Mouse (Mus musculus): Measurements from ENCODE around the gene Rimklb. TPM values are rescaled to one million over a fixed set of nuclear protein-coding genes. Genes with fewer than 3 reads are reported as not detected.
"Not testable (repeated sequence)": the region's sequence is repeated elsewhere in the genome, so short reads cannot be mapped to it uniquely, and the experiment has no call there.

Gene Rimklb
- polyA plus RNA-seq, 1 experiment from 2014 or later = 6.4 TPM

DNA sequence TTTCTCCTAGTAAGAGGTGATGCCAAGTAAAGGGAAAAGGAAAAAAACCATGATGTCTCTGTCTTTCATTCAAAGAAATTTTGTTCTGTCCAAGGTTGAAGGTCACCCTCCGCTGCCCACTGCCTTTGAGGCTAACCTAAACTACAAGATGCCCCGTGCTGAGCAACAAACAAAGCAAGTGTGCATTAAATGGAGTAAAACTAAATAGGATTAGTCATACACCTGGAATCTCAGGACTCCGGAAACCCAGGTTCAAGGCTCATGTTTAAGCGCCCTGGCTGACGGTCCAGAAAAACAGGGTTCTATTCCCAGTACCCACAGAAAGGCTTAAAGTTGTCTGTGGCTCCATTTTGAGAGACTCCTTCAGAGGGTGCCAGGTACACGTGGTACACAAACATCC is 6.1 kb downstream of the Rimklb start:
- no peak overlapping the region for H3K9ac ChIP-seq
- H3K4me1 ChIP-seq (replicated peaks) = peaks cover 21% of the 10 kb centered on the region
- ATAC-seq = no peak
- no peak overlapping the region for H3K4me3 ChIP-seq (replicated peaks)
- 38% methylated on average over 6 of the region's 6 CpGs for WGBS
- H3K9me3 ChIP-seq = no peaks in the 10 kb centered on the region
- no peak overlapping the region for H3K4me2 ChIP-seq (replicated peaks)
- no peaks in the 10 kb centered on the region for H3K27me3 ChIP-seq (replicated peaks)
- no peak overlapping the region for H3K27ac ChIP-seq
- H3K36me3 ChIP-seq = no peaks in the 10 kb centered on the region

DNA sequence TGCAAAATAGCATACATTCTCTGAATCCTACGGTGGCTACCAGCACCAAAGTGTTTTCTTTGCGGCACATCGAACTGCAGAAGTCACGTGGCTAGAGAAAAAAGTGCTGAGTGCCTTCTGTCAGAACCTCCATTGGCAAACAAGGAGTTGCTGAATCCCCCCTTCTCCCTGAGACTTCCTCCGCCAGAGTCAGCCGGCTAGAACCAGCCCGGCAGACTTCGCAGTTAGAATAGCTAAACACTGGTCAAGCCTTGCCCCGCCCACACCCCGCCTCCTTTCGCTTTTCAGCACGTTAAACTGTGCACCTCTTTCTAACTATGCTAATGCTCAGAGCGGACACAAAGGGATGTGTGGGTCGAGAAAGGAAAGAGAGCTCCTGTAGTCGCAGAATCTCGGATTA is 7.0 kb downstream of the Rimklb start:
- peaks cover 21% of the 10 kb centered on the region for H3K4me1 ChIP-seq (replicated peaks)
- peak overlapping the region; percentile 29 for H3K4me3 ChIP-seq (replicated peaks)
- 0% methylated on average over 16 of the region's 16 CpGs for WGBS
- H3K27me3 ChIP-seq (replicated peaks) = peaks cover 6% of the 10 kb centered on the region; the same call in 1 of the 2 replicates
- H3K4me2 ChIP-seq (replicated peaks) = peak overlapping the region; percentile 76
- peak overlapping the region; percentile 34 for H3K9ac ChIP-seq
- peak; percentile 94 for ATAC-seq
- no peaks in the 10 kb centered on the region for H3K9me3 ChIP-seq
- no peaks in the 10 kb centered on the region for H3K36me3 ChIP-seq
- H3K27ac ChIP-seq = no peak overlapping the region

DNA sequence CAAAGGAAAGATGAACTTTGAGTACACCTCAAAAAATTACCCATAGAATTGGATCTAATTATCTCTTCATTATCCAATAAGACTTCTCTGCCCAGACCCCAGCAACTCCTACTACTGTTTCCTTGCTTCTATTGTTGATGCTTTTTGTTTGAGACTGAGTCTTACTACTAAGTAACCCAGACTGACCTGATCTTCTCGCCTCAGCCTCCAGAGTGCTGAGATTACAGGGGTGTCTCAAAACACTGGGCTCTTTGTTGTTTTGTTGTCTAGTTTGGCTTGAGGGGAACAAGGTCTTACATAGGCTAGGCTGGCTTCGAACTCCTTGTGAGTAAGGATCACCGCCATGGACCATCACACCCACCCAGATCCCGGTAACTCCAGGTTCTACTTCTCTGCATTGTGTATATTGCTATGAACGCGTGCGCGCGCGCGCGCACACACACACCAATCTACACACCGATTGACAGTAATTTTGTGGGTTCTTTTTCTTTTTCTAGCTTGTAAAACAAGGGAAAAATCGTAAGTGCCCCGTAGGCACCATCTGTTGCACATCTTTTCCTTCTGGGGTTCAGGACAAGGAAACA is 7.5 kb downstream of the Rimklb start:
- peak overlapping the region; percentile 29 for H3K4me3 ChIP-seq (replicated peaks)
- peaks cover 6% of the 10 kb centered on the region; the same call in 1 of the 2 replicates for H3K27me3 ChIP-seq (replicated peaks)
- WGBS = 17% methylated on average over 15 of the region's 15 CpGs
- no peaks in the 10 kb centered on the region for H3K36me3 ChIP-seq
- peaks cover 17% of the 10 kb centered on the region for H3K4me1 ChIP-seq (replicated peaks)
- ATAC-seq = 0 out of 2 replicates have a peak, but pooled peaks have one; percentile 19
- H3K9me3 ChIP-seq = no peaks in the 10 kb centered on the region
- H3K27ac ChIP-seq = no peak overlapping the region
- H3K4me2 ChIP-seq (replicated peaks) = peak overlapping the region; percentile 76
- H3K9ac ChIP-seq = peak overlapping the region; percentile 34

DNA sequence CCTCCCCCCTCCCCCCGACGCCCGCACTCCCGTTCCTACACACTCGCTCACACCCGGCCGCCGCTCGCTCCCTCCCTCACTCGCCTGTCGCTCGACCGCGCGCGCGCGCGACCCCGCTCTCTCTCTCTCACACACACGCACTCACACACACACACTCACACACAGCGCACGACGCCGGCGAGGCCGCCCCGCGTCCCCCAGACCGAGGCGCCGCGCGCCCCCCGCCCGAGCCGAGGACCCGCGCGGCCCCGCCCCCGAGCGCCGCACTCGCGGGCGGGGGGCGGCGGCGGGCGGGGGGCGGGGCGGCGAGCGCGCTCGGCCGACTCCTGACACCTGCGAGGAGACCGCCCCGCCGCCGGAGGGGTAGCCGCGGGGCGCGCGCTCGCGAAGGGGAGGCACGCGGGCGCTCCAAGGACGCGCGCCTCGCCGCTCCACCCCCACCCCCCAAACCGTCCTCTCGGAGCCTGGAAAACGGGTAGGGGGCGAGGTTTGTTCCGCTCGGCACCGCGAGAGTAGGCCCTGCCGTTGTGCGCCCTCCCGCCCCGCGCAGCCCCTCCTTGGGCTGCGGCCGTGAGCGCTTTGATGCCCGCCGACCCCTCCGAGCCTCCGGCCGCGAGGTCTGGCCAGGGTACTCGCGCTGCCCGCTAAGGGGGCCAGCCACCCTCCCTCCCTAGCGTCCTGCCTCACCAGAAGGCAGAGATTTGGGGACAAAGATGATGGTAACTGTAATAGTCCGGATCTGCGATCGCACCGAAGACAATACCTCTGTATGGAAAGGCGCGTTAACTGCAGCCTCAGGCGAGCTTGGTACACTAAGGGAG is 12.1 kb downstream of the Rimklb start:
- 1% methylated on average over 60 of the region's 111 CpGs for WGBS
- no peaks in the 10 kb centered on the region for H3K36me3 ChIP-seq
- peak overlapping the region; percentile 54 for H3K9ac ChIP-seq
- H3K9me3 ChIP-seq = no peaks in the 10 kb centered on the region
- H3K4me3 ChIP-seq (replicated peaks) = peak overlapping the region; percentile 64
- 0 out of 2 replicates have a peak overlapping the region, but pooled peaks have one; percentile 22 for H3K27ac ChIP-seq
- ATAC-seq = peak; percentile 83
- H3K27me3 ChIP-seq (replicated peaks) = peaks cover 6% of the 10 kb centered on the region; the same call in 1 of the 2 replicates
- H3K4me2 ChIP-seq (replicated peaks) = peak overlapping the region; percentile 94
- H3K4me1 ChIP-seq (replicated peaks) = peaks cover 4% of the 10 kb centered on the region

DNA sequence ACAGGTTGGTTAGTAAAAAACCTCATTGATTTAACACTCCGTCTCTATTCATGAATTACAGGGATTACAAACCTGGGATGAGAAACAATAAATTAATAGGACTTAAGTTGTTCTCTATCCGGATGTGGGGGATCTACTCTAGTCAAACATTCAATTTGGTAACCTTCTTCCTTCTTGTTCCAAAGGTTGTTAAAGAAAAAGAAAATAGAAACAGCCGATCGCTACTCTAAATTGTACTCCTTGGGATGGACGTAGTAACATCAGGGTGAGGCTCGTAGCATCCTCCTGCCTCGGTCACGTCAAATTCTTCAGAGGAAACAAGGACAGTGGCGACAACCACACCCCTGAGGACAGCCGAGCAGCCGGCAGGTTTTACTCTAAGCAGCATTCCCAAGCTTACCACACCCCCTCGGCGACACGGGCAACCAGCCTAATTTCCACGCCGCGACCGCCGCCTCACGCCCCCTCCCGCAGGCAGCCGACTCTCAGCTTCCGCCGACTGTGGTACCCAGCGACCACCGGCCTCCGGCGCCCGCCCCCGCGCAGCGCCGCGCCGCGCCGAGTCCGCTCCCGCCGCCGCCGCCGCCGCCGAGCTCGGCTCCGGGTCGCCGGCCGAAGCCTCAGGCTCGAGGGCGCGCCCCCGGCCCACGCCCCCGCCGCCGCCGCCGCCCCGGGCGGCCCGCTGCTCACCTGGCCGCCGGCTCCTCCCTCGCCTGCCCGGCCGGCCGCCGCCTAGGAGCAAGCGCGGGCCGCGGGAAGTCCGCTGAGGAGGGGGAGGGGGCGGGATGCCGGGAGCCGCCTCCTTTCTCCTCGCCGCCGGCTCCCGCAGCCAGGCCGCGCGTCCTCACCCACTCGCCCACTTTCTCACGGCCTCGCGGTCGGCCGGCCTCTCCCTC is 12.9 kb downstream of the Rimklb start:
- H3K4me2 ChIP-seq (replicated peaks) = peak overlapping the region; percentile 94
- H3K4me1 ChIP-seq (replicated peaks) = no peaks in the 10 kb centered on the region
- peak overlapping the region; percentile 64 for H3K4me3 ChIP-seq (replicated peaks)
- peak; percentile 90 for ATAC-seq
- peaks cover 6% of the 10 kb centered on the region; the same call in 1 of the 2 replicates for H3K27me3 ChIP-seq (replicated peaks)
- no peaks in the 10 kb centered on the region for H3K9me3 ChIP-seq
- H3K27ac ChIP-seq = 0 out of 2 replicates have a peak overlapping the region, but pooled peaks have one; percentile 22
- H3K36me3 ChIP-seq = no peaks in the 10 kb centered on the region
- WGBS = 3% methylated on average over 50 of the region's 91 CpGs
- H3K9ac ChIP-seq = peak overlapping the region; percentile 54

DNA sequence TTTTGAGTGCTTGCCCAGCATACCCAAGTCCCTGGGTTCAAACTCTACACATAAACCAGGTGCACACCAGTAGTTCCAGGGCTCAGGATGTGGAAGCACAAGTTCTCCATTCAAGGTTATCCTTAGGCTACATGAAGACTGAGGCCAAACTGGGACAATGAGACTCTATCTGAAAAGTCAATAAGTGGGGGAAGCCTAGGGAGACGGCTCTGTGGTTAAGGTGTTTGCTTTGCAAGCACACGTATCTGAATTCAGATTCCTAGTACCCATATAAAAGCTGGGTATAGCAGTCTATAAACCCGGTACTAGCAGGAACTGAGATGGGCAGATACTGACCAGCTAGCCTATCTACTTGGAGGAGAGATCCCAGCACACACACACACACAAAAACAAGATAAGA is 20.5 kb downstream of the Rimklb start:
- Histone ChIP-seq H3K4me2 (replicated peaks) (no peak overlapping the region), H3K36me3 (no peaks in the 10 kb centered on the region), H3K9me3 (no peaks in the 10 kb centered on the region), H3K4me1 (replicated peaks) (no peaks in the 10 kb centered on the region), H3K27ac (no peak overlapping the region), H3K27me3 (replicated peaks) (no peaks in the 10 kb centered on the region), H3K9ac (no peak overlapping the region), H3K4me3 (replicated peaks) (no peak overlapping the region)
- ATAC-seq = no peak
- WGBS = 67% methylated on average over 3 of the region's 3 CpGs

DNA sequence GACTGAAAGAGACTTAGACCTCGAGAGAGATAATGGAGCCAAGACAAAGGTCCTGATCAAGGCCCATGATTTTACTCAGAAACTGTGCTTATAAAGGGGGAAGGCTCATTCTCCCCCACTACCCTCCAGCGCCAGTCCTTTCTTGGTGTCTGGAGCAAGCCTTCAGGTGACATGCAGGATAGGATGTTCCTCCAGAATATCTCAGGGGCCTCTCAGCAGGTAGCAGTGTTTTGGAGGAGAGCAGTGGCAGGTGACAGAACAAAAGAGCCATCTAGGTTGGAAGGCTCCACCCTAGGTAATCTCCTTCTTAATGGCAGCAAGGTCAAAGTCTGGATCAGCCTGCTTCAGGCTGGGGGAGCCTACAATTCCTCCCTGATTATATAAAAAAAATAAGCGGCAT is 27.1 kb downstream of the Rimklb start:
- H3K4me1 ChIP-seq (replicated peaks); ATAC-seq; H3K4me2 ChIP-seq (replicated peaks); H3K36me3 ChIP-seq; H3K9ac ChIP-seq; H3K27ac ChIP-seq; H3K4me3 ChIP-seq (replicated peaks); H3K27me3 ChIP-seq (replicated peaks); H3K9me3 ChIP-seq: not testable (repeated sequence)
- 81% methylated on average over 3 of the region's 3 CpGs for WGBS

DNA sequence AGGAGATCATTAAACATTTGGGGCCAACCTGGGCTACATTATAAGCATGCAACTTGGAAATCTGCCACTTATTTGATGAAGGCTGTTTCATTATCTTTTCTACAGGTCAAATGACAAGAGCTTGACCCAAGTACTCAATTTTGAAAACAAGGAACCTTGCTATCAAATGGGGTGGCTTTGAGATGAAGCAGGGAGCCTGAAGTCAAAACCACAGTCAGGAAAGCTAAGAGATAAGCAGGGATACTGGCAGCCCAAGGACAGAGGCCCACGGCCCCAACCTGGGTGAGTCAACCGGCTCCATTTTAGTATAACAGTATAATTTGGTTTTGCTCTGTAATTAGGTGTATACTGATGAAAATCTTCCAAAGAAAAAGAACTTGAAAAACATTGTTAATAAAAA is 28.3 kb downstream of the Rimklb start:
- H3K9me3 ChIP-seq = no peaks in the 10 kb centered on the region
- H3K4me1 ChIP-seq (replicated peaks) = no peaks in the 10 kb centered on the region
- WGBS = 83% methylated on average over 2 of the region's 2 CpGs
- no peak for ATAC-seq
- H3K27me3 ChIP-seq (replicated peaks) = no peaks in the 10 kb centered on the region
- H3K9ac ChIP-seq = no peak overlapping the region
- no peak overlapping the region for H3K27ac ChIP-seq
- no peak overlapping the region for H3K4me2 ChIP-seq (replicated peaks)
- H3K36me3 ChIP-seq = no peaks in the 10 kb centered on the region
- no peak overlapping the region for H3K4me3 ChIP-seq (replicated peaks)

DNA sequence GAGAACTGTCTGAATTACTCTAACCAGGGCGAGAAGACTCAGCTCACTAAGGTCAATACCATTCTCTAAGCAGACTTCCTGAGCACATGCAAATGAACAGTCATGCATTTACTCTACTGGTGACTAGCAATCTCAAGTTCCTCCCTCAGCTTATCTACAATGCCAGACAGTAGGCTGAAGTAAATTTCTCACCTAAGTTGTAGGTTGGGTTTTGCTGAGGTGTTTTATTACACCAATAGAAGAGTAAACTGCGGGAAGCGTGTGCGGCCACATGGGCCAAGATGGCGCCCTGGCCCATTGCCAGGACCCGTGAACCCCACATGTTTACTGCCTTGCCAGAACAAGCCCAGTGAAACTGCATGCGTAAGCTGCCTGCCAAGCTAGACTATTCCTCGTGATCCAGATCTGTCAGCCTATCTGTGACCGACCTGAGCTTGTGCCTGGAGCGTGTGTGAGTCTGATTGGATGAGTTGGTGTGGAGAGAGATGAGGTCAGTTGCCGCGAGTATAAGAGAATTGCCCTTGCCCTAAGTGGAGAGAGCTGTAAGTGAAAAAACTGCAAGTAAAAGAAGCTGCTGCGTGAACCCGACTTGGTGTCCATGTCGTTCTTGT is 29.4 kb downstream of the Rimklb start:
- H3K4me3 ChIP-seq (replicated peaks) = no peak overlapping the region
- no peak; the same call in 1 of the 2 replicates for ATAC-seq
- no peak overlapping the region for H3K9ac ChIP-seq
- 91% methylated on average over 15 of the region's 15 CpGs for WGBS
- H3K4me2 ChIP-seq (replicated peaks) = no peak overlapping the region
- no peaks in the 10 kb centered on the region for H3K27me3 ChIP-seq (replicated peaks)
- H3K9me3 ChIP-seq = no peaks in the 10 kb centered on the region
- H3K27ac ChIP-seq = no peak overlapping the region
- no peaks in the 10 kb centered on the region for H3K36me3 ChIP-seq
- no peaks in the 10 kb centered on the region for H3K4me1 ChIP-seq (replicated peaks)

DNA sequence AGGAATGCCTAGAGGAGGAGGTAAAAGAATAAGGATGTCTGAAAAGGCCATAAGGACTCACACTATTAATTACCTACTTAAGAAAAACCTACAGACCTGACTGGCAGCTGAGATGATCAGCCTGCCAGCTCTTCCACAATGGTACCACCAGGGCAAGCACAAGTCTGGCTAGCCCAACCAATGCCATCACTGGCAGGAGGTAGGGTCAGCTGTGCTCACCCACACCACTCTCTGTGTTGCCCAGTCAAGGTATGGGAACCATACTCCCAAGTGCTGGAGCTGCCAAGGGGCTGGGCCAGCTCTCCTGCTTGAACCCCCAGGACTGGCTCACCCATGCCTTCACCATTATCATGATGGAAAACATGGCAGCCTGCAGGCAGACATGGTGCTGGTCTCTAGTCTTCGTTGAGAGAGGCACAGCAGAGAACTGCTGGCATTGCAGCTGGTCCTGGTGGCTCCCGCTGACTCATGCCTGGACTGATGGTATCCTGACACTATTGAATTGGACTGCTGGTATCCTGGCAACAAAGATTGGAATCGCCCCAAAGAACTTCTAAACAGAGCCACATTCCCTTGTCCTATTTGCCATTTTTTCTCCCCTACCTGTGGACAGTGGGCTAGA is 32.4 kb downstream of the Rimklb start:
- Histone ChIP-seq H3K36me3 (no peaks in the 10 kb centered on the region), H3K4me3 (replicated peaks) (no peak overlapping the region), H3K27me3 (replicated peaks) (no peaks in the 10 kb centered on the region), H3K9me3 (no peaks in the 10 kb centered on the region), H3K4me2 (replicated peaks) (no peak overlapping the region), H3K27ac (no peak overlapping the region), H3K9ac (no peak overlapping the region), H3K4me1 (replicated peaks) (no peaks in the 10 kb centered on the region)
- no peak for ATAC-seq
- 83% methylated on average over 3 of the region's 3 CpGs for WGBS

DNA sequence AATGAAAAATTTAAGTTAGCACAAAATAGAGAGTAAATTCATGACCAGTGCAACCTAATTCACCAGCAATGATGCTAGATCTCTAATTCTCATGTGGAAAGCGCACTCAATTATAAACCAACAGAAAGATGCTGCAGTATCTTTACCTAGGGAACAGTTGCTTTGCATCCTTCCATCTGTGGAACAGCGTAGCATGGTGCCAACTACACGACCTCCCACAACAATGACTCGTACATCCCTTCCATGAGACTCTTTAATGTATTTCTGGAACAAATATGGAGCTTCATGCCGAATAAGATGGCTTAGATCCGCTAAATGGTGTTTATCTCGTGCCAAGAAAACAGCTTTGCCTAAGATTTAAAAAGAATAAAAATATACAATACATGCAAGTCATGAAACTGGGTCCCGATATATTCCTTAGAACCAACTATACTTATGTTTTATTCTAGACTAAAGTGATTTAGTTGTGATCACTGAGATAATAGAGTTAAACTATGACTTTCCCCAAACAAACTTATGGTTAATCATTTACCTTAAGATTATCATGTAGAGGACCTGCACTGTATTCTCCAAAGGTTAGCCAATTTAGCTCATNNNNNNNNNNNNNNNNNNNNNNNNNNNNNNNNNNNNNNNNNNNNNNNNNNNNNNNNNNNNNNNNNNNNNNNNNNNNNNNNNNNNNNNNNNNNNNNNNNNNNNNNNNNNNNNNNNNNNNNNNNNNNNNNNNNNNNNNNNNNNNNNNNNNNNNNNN is 39.4 kb downstream of the Rimklb start:
- no peak overlapping the region for H3K27ac ChIP-seq
- 87% methylated on average over 8 of the region's 8 CpGs for WGBS
- no peaks in the 10 kb centered on the region for H3K9me3 ChIP-seq
- no peak overlapping the region for H3K9ac ChIP-seq
- peak; percentile 62; the same call in 1 of the 2 replicates for ATAC-seq
- H3K4me2 ChIP-seq (replicated peaks) = no peak overlapping the region
- H3K4me3 ChIP-seq (replicated peaks) = no peak overlapping the region
- no peaks in the 10 kb centered on the region for H3K36me3 ChIP-seq
- H3K4me1 ChIP-seq (replicated peaks) = no peaks in the 10 kb centered on the region
- H3K27me3 ChIP-seq (replicated peaks) = no peaks in the 10 kb centered on the region

Measured in intestine, embryonic 15.5 days (tissue).